Mouse (Mus musculus): ENCODE data around the gene Hist1h4a. TPM values are rescaled to one million over a fixed set of nuclear protein-coding genes. Genes with fewer than 3 reads are reported as not detected.
A peak's percentile ranks its signal among the peaks of the same experiment; 100 is the strongest.

Gene Hist1h4a
- polyA plus RNA-seq, 1 experiment from 2014 or later: not detected

- Histone ChIP-seq H3K9me3 (ENCODE audit: control insufficient read depth, low read length) (no peaks in the 10 kb centered on the region), H3K27me3 (ENCODE audit: control insufficient read depth, insufficient read depth, low read length) (no peaks in the 10 kb centered on the region), H3K27ac (replicated peaks in 1 of 2; ENCODE audit: control insufficient read depth in 1 of 2, insufficient read depth in 1 of 2, low read depth in 2 of 2, low read length in 2 of 2) (peak within 1 kb of the TSS; percentile 99), H3K36me3 (ENCODE audit: control insufficient read depth, insufficient read depth, low read length) (no peaks in the 10 kb centered on the region), H3K4me3 (ENCODE audit: control insufficient read depth in 1 of 2, insufficient read depth in 1 of 2, low read depth in 1 of 2, low read length in 2 of 2) (peak within 1 kb of the TSS; percentile 51 to 86), H3K9ac (ENCODE audit: low read length) (peak within 1 kb of the TSS; percentile 95), H3K4me1 (ENCODE audit: control insufficient read depth in 2 of 2, insufficient read depth in 2 of 2, low read length in 2 of 2) (peaks cover 0 to 15% of the 10 kb centered on the region in 2 experiments; a peak in 1 of 4 replicates), H3K4me2 (ENCODE audit: low read length) (peak within 1 kb of the TSS; percentile 75)
- under 1% methylated on average over 29 of the region's 38 CpGs for WGBS
- peak; percentile 91 for ATAC-seq (ENCODE audit: insufficient number of reproducible peaks, insufficient read depth, low FRiP score, low read depth)
Observed at GRCm38 (mm10) chr13:23738677-23739068, 22.4 kb downstream of the Hist1h4a start, which contains the start of gene Hist1h1c. Hist1h1c (plus strand) TSS chr13:23738808.

GRCm38 (mm10) chr13:23738041-23738440 lies 23.0 kb downstream of the Hist1h4a start:
- peak overlapping the region; percentile 75 for H3K4me2 ChIP-seq (ENCODE audit: low read length)
- no peaks in the 10 kb centered on the region for H3K9me3 ChIP-seq (ENCODE audit: control insufficient read depth, low read length)
- WGBS: 18% methylated on average over 4 of the region's 4 CpGs
- peak overlapping the region; percentile 51 to 86; a peak in 3 of 4 replicates for H3K4me3 ChIP-seq (ENCODE audit: control insufficient read depth in 1 of 2, insufficient read depth in 1 of 2, low read depth in 1 of 2, low read length in 2 of 2)
- H3K36me3 ChIP-seq (ENCODE audit: control insufficient read depth, insufficient read depth, low read length): no peaks in the 10 kb centered on the region
- H3K27me3 ChIP-seq (ENCODE audit: control insufficient read depth, insufficient read depth, low read length): no peaks in the 10 kb centered on the region
- peaks cover 0 to 15% of the 10 kb centered on the region in 2 experiments; a peak in 1 of 4 replicates for H3K4me1 ChIP-seq (ENCODE audit: control insufficient read depth in 2 of 2, insufficient read depth in 2 of 2, low read length in 2 of 2)
- peak overlapping the region; percentile 99 for H3K27ac ChIP-seq (replicated peaks in 1 of 2; ENCODE audit: control insufficient read depth in 1 of 2, insufficient read depth in 1 of 2, low read depth in 2 of 2, low read length in 2 of 2)
- H3K9ac ChIP-seq (ENCODE audit: low read length): peak overlapping the region; percentile 95
- ATAC-seq (ENCODE audit: insufficient number of reproducible peaks, insufficient read depth, low FRiP score, low read depth): no peak

GRCm38 (mm10) chr13:23737091-23737490 lies 23.9 kb downstream of the Hist1h4a start:
- Histone ChIP-seq H3K4me2 (ENCODE audit: low read length) (no peak overlapping the region), H3K9ac (ENCODE audit: low read length) (no peak overlapping the region), H3K4me1 (ENCODE audit: control insufficient read depth in 2 of 2, insufficient read depth in 2 of 2, low read length in 2 of 2) (peaks cover 0 to 15% of the 10 kb centered on the region in 2 experiments; a peak in 1 of 4 replicates), H3K27ac (replicated peaks in 1 of 2; ENCODE audit: control insufficient read depth in 1 of 2, insufficient read depth in 1 of 2, low read depth in 2 of 2, low read length in 2 of 2) (no peak overlapping the region), H3K27me3 (ENCODE audit: control insufficient read depth, insufficient read depth, low read length) (no peaks in the 10 kb centered on the region), H3K9me3 (ENCODE audit: control insufficient read depth, low read length) (no peaks in the 10 kb centered on the region), H3K36me3 (ENCODE audit: control insufficient read depth, insufficient read depth, low read length) (no peaks in the 10 kb centered on the region), H3K4me3 (ENCODE audit: control insufficient read depth in 1 of 2, insufficient read depth in 1 of 2, low read depth in 1 of 2, low read length in 2 of 2) (no peak overlapping the region)
- no peak for ATAC-seq (ENCODE audit: insufficient number of reproducible peaks, insufficient read depth, low FRiP score, low read depth)
- WGBS: 90% methylated on average over 5 of the region's 5 CpGs

GRCm38 (mm10) chr13:23732156-23732804 lies 28.8 kb downstream of the Hist1h4a start:
- H3K4me2 ChIP-seq (ENCODE audit: low read length): no peak overlapping the region
- ATAC-seq (ENCODE audit: insufficient number of reproducible peaks, insufficient read depth, low FRiP score, low read depth): no peak
- peaks cover 4 to 5% of the 10 kb centered on the region in 2 experiments; a peak in 3 of 4 replicates for H3K4me1 ChIP-seq (ENCODE audit: control insufficient read depth in 2 of 2, insufficient read depth in 2 of 2, low read length in 2 of 2)
- no peaks in the 10 kb centered on the region for H3K27me3 ChIP-seq (ENCODE audit: control insufficient read depth, insufficient read depth, low read length)
- H3K4me3 ChIP-seq (ENCODE audit: control insufficient read depth in 1 of 2, insufficient read depth in 1 of 2, low read depth in 1 of 2, low read length in 2 of 2): no peak overlapping the region
- whole genome bisulfite sequencing: 23% methylated on average over 8 of the region's 8 CpGs
- no peak overlapping the region for H3K9ac ChIP-seq (ENCODE audit: low read length)
- H3K36me3 ChIP-seq (ENCODE audit: control insufficient read depth, insufficient read depth, low read length): no peaks in the 10 kb centered on the region
- H3K27ac ChIP-seq (replicated peaks in 1 of 2; ENCODE audit: control insufficient read depth in 1 of 2, insufficient read depth in 1 of 2, low read depth in 2 of 2, low read length in 2 of 2): no peak overlapping the region
- H3K9me3 ChIP-seq (ENCODE audit: control insufficient read depth, low read length): no peaks in the 10 kb centered on the region

- H3K27me3 ChIP-seq (ENCODE audit: control insufficient read depth, insufficient read depth, low read length): no peaks in the 10 kb centered on the region
- 0 out of 2 replicates have a peak overlapping the region, but pooled peaks have one; percentile 8 for H3K4me2 ChIP-seq (ENCODE audit: low read length)
- H3K9me3 ChIP-seq (ENCODE audit: control insufficient read depth, low read length): no peaks in the 10 kb centered on the region
- no peaks in the 10 kb centered on the region for H3K36me3 ChIP-seq (ENCODE audit: control insufficient read depth, insufficient read depth, low read length)
- WGBS: 11% methylated on average over 8 of the region's 8 CpGs
- no peak for ATAC-seq (ENCODE audit: insufficient number of reproducible peaks, insufficient read depth, low FRiP score, low read depth)
- H3K9ac ChIP-seq (ENCODE audit: low read length): no peak overlapping the region
- H3K27ac ChIP-seq (replicated peaks in 1 of 2; ENCODE audit: control insufficient read depth in 1 of 2, insufficient read depth in 1 of 2, low read depth in 2 of 2, low read length in 2 of 2): no peak overlapping the region
- peaks cover 4 to 5% of the 10 kb centered on the region in 2 experiments; a peak in 3 of 4 replicates for H3K4me1 ChIP-seq (ENCODE audit: control insufficient read depth in 2 of 2, insufficient read depth in 2 of 2, low read length in 2 of 2)
- no peak overlapping the region for H3K4me3 ChIP-seq (ENCODE audit: control insufficient read depth in 1 of 2, insufficient read depth in 1 of 2, low read depth in 1 of 2, low read length in 2 of 2)
Observed at GRCm38 (mm10) chr13:23730479-23730878, 30.6 kb downstream of the Hist1h4a start.

- Histone ChIP-seq H3K36me3 (ENCODE audit: control insufficient read depth, insufficient read depth, low read length) (no peaks in the 10 kb centered on the region), H3K4me3 (ENCODE audit: control insufficient read depth in 1 of 2, insufficient read depth in 1 of 2, low read depth in 1 of 2, low read length in 2 of 2) (no peak overlapping the region), H3K9me3 (ENCODE audit: control insufficient read depth, low read length) (no peaks in the 10 kb centered on the region), H3K27ac (replicated peaks in 1 of 2; ENCODE audit: control insufficient read depth in 1 of 2, insufficient read depth in 1 of 2, low read depth in 2 of 2, low read length in 2 of 2) (no peak overlapping the region), H3K27me3 (ENCODE audit: control insufficient read depth, insufficient read depth, low read length) (no peaks in the 10 kb centered on the region), H3K4me1 (ENCODE audit: control insufficient read depth in 2 of 2, insufficient read depth in 2 of 2, low read length in 2 of 2) (peaks cover 7% of the 10 kb centered on the region in 2 experiments), H3K4me2 (ENCODE audit: low read length) (no peak overlapping the region), H3K9ac (ENCODE audit: low read length) (no peak overlapping the region)
- 95% methylated on average over 5 of the region's 5 CpGs for WGBS
- no peak for ATAC-seq (ENCODE audit: insufficient number of reproducible peaks, insufficient read depth, low FRiP score, low read depth)
Observed at GRCm38 (mm10) chr13:23729706-23730105, 31.3 kb downstream of the Hist1h4a start.

GRCm38 (mm10) chr13:23729192-23729525 lies 31.9 kb downstream of the Hist1h4a start:
- Histone ChIP-seq H3K9ac (ENCODE audit: low read length) (no peak overlapping the region), H3K27ac (replicated peaks in 1 of 2; ENCODE audit: control insufficient read depth in 1 of 2, insufficient read depth in 1 of 2, low read depth in 2 of 2, low read length in 2 of 2) (no peak overlapping the region), H3K4me3 (ENCODE audit: control insufficient read depth in 1 of 2, insufficient read depth in 1 of 2, low read depth in 1 of 2, low read length in 2 of 2) (no peak overlapping the region), H3K4me1 (ENCODE audit: control insufficient read depth in 2 of 2, insufficient read depth in 2 of 2, low read length in 2 of 2) (peaks cover 10 to 11% of the 10 kb centered on the region in 2 experiments), H3K4me2 (ENCODE audit: low read length) (no peak overlapping the region), H3K27me3 (ENCODE audit: control insufficient read depth, insufficient read depth, low read length) (no peaks in the 10 kb centered on the region), H3K9me3 (ENCODE audit: control insufficient read depth, low read length) (no peaks in the 10 kb centered on the region), H3K36me3 (ENCODE audit: control insufficient read depth, insufficient read depth, low read length) (no peaks in the 10 kb centered on the region)
- WGBS: 86% methylated on average over 9 of the region's 9 CpGs
- ATAC-seq (ENCODE audit: insufficient number of reproducible peaks, insufficient read depth, low FRiP score, low read depth): no peak

Data from heart, embryonic 14.5 days (tissue).